Mouse (Mus musculus) cortical plate, adult 2 months (tissue): ENCODE measurements around the gene Ahsg. TPM values are rescaled to one million over a fixed set of nuclear protein-coding genes. Genes with fewer than 3 reads are reported as not detected.

ENCODE experiments used
- H3K27ac ChIP-seq: fragments of 200-500 bp; 2 replicates; pipeline ENCODE4 v1.5.1; 2012; ENCODE audit warnings: low read length, control low read depth, inconsistent platforms; ENCODE audit not compliant: insufficient read depth
- H3K4me1 ChIP-seq: fragments of 200-500 bp; 2 replicates; pipeline ENCODE4 v1.6.1; 2011; ENCODE audit warnings: low read length; ENCODE audit not compliant: control insufficient read depth, insufficient read depth
- H3K4me3 ChIP-seq: fragments of 200-500 bp; 2 replicates; pipeline ENCODE4 v1.5.1; 2011; ENCODE audit warnings: mild to moderate bottlenecking, low read length, control low read depth; ENCODE audit not compliant: insufficient read depth
- CTCF ChIP-seq: fragments of 200-500 bp; IDR thresholded peaks from 2 replicates; pipeline ENCODE4 v1.5.1; 2011; ENCODE audit warnings: mild to moderate bottlenecking, control low read depth, low read length; ENCODE audit not compliant: insufficient read depth; ENCODE audit errors: extremely low read depth
- POLR2A ChIP-seq: fragments of 200-500 bp; IDR thresholded peaks from 2 replicates; pipeline ENCODE4 v1.6.1; 2011; ENCODE audit warnings: mild to moderate bottlenecking, low read length, control low read depth; ENCODE audit not compliant: insufficient read depth; ENCODE audit errors: extremely low read depth
- polyA plus RNA-seq: library from polyadenylated mRNA; depleted of rRNA; stranded (reverse); fragments of >200 nt; gene quantifications from 2 replicates; pipeline ENCODE4 v1.2.3, GENCODE M21; 2012

Gene Ahsg
- polyA plus RNA-seq, 1 experiment = not detected

GRCm38 (mm10) chr16:22883441-22883840 is 7.6 kb upstream of the Ahsg start:
- H3K27ac ChIP-seq = no peak overlapping the region
- H3K4me3 ChIP-seq = no peak overlapping the region
- H3K4me1 ChIP-seq = no peaks in the 10 kb centered on the region
- no peak for TF ChIP-seq CTCF
- no peak for TF ChIP-seq POLR2A

DNA sequence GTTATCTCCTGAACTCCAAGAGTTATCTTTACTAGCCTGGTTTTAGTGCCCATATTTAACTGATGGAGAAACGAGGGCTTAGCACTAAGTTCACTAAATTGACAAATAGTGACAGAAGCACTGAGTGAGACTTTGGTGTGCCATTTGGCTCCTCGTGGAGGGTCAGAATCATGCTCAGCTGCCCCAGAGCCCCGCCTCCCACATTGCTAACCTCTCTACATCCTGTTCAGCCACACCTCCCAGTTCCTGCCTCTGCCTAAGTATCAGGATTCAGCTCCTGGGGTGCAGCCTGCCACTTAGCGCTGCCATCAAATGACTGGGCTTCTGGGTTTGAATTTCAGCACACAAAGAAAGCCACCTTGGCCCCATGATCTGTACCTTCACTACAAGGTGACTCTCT is 5.7 kb upstream of the Ahsg start:
- Histone ChIP-seq H3K4me1 (no peaks in the 10 kb centered on the region), H3K27ac (no peak overlapping the region), H3K4me3 (no peak overlapping the region)
- TF ChIP-seq CTCF (no peak), POLR2A (no peak)

- Histone ChIP-seq H3K27ac (no peak overlapping the region), H3K4me1 (no peaks in the 10 kb centered on the region), H3K4me3 (no peak overlapping the region)
- TF ChIP-seq POLR2A = no peak
- no peak for TF ChIP-seq CTCF
Observed at GRCm38 (mm10) chr16:22886726-22887125, 4.4 kb upstream of the Ahsg start.

DNA sequence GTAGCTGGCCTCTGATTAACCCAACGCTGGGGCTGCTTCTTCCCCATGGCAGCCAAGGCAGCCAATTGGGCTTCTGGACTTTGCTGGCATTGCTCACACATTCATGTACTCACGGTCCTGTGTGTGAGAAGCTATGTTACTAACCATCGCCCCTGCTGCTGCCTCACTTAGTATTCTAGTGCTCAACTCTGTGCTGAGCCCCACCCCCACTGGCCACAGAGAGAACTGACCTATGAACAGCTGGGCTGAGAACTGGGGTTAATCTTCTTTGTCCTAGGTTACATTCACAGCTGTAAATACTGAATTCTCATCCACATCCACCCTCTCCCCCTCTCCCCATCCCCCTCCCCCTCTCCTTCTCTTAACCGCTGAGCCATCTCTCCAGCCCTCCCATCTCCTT is 2.2 kb upstream of the Ahsg start:
- Histone ChIP-seq H3K27ac (no peak overlapping the region), H3K4me3 (no peak overlapping the region), H3K4me1 (no peaks in the 10 kb centered on the region)
- TF ChIP-seq CTCF = no peak
- TF ChIP-seq POLR2A = no peak

GRCm38 (mm10) chr16:22889716-22890115 is 1.4 kb upstream of the Ahsg start:
- Histone ChIP-seq H3K27ac (no peak overlapping the region), H3K4me3 (no peak overlapping the region), H3K4me1 (no peaks in the 10 kb centered on the region)
- no peak for TF ChIP-seq CTCF
- TF ChIP-seq POLR2A = no peak

DNA sequence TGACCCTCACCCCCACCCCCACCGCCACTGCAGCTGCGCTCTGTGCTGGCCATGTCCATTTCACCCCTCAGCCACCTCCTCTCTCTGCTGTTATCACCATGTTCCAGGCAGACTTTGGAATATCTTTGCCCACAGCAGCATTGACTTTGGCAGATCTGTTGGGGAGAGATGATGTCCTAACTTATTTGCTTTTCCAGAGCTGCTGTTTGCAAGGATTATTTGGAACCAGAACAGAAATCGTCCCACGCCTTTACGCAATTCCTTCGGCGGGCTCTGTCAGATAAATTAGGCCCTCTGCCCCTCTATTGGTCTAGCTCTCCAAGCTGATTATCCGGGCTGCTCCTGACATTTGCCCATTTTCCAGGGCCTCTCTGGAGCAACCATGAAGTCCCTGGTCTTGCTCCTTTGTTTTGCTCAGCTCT is 667 bp downstream of the Ahsg start:
- no peak overlapping the region for H3K27ac ChIP-seq
- no peak overlapping the region for H3K4me3 ChIP-seq
- TF ChIP-seq CTCF = no peak
- TF ChIP-seq POLR2A = no peak
- H3K4me1 ChIP-seq = no peaks in the 10 kb centered on the region

DNA sequence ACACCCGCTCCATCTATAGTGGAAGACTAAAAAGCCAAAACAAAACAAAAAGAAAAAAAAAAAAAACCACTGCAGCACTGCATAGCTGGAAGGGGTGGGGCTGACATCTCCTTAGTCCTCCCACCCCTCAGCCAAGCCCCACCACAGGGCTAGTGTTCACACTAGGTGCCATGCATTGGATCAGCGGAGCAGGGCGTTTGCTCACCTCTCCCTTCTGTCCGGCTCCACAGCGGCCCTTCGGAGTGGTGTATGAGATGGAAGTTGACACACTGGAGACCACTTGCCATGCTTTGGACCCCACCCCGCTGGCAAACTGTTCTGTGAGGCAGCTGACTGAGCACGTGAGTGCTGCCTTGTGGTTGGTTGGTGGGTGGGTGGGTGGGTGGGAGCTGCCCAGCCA is 3.0 kb downstream of the Ahsg start:
- no peak for TF ChIP-seq CTCF
- no peak for TF ChIP-seq POLR2A
- Histone ChIP-seq H3K4me1 (no peaks in the 10 kb centered on the region), H3K27ac (no peak overlapping the region), H3K4me3 (no peak overlapping the region)

- no peak for TF ChIP-seq CTCF
- TF ChIP-seq POLR2A = no peak
- no peaks in the 10 kb centered on the region for H3K4me1 ChIP-seq
- H3K4me3 ChIP-seq = no peak overlapping the region
- no peak overlapping the region for H3K27ac ChIP-seq
Observed at GRCm38 (mm10) chr16:22896618-22897017, 5.5 kb downstream of the Ahsg start.

DNA sequence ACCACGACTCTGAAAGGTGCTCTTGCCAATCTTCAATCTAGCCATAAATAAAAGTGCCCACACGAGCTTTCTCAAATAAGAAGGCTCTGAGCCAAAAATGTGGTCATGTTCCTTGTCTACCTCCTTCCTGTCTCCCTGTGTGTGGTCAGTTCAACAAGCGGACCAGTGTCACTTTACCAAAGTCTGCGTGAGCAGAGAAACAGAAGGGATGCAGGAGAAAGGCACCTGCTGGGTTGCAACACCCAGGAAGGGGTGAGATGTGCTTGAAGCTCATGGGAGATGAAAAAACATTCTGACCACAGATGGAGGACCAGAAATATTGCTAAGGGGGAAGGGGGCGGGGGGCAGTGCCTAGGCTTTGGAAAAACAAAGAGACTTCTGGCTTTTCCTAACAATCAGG is 8.3 kb downstream of the Ahsg start:
- H3K27ac ChIP-seq = no peak overlapping the region
- no peak overlapping the region for H3K4me3 ChIP-seq
- TF ChIP-seq POLR2A (no peak), CTCF (no peak)
- no peaks in the 10 kb centered on the region for H3K4me1 ChIP-seq

DNA sequence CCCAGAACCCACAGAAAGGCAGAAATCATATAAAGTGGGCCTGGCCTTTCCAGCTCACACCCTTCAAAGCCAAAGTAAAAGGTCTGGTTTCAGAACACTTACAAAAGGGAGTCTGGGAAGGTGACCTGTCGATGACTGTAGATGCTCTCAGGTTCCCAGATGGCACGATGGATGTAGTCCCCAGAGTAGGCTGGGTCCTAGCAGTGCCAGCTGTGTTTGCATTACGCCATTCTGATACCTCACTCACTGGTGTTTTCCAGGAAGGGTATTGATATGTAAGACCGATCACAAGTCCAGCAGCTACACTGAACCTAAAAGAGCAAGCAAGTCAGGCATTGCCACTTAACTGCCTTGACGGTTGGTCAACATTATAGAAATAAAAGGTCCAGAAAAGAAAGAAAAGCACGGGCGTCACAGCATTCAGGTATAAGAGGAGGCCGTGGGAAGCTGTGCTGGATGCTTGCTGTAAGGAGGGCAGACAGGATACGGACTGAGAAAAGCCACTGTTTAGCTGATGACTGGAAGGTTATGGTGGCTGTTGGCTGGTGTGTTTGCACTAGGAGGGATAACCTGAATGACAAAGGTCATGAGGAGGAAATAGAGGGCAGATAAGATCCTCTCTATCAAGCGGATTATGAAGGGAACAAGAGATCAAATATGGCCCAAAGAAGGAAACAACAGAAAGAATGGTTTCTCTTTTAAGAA is 8.9 kb downstream of the Ahsg start:
- Histone ChIP-seq H3K4me1 (no peaks in the 10 kb centered on the region), H3K4me3 (no peak overlapping the region), H3K27ac (no peak overlapping the region)
- TF ChIP-seq POLR2A (no peak), CTCF (no peak)
